Mouse (Mus musculus) liver, embryonic 14.5 days (tissue): ENCODE results near the gene G6pc3. TPM values are rescaled to one million over a fixed set of nuclear protein-coding genes. Genes with fewer than 3 reads are reported as not detected.

Source experiments
- ATAC-seq: fragments of 200-750 bp; cut with Nextera tagmentation; 2 replicates; pipeline ENCODE4 v1.8.0; 2017; ENCODE audit warnings: moderate number of reproducible peaks, mild to moderate bottlenecking, moderate library complexity; ENCODE audit not compliant: insufficient read depth
- DNase-seq, 3 experiments: peaks; one replicate each; pipeline ENCODE4 v3.0.0-alpha.2; 2012 to 2013; ENCODE audit warnings: low read depth in 3 of 3, low spot score in 3 of 3
- H3K27ac ChIP-seq: fragments of 300-500 bp; sonication (generic); 2 replicates; pipeline ENCODE4 v1.5.1; 2014; ENCODE audit warnings: moderate library complexity, mild to moderate bottlenecking, control low read depth, inconsistent platforms
- H3K27me3 ChIP-seq: fragments of 300-500 bp; sonication (generic); 2 replicates; pipeline ENCODE4 v1.6.1; 2014; ENCODE audit warnings: mild to moderate bottlenecking, low read length, moderate library complexity; ENCODE audit not compliant: control insufficient read depth, insufficient read depth
- H3K36me3 ChIP-seq: fragments of 300-500 bp; sonication (generic); replicated peaks from 2 replicates; pipeline ENCODE4 v1.6.1; 2014; ENCODE audit warnings: low read depth; ENCODE audit not compliant: control insufficient read depth, insufficient read depth
- H3K4me1 ChIP-seq, 2 experiments: fragments of 200-500 bp in 1 of 2; fragments of 300-500 bp in 1 of 2; sonication (generic) in 1 of 2; replicated peaks; 2 replicates each; pipeline ENCODE4 v1.6.1; 2012 to 2014; ENCODE audit warnings: antibody characterized with exemption in 1 of 2, inconsistent platforms in 1 of 2, low read length in 1 of 2; ENCODE audit not compliant: control insufficient read depth in 2 of 2, insufficient read depth in 2 of 2
- H3K4me2 ChIP-seq: fragments of 300-500 bp; sonication (generic); 2 replicates; pipeline ENCODE4 v1.6.1; 2014; ENCODE audit warnings: low read depth, mild to moderate bottlenecking, control low read depth, moderate library complexity
- H3K4me3 ChIP-seq, 2 experiments: fragments of 200-500 bp in 1 of 2; fragments of 300-500 bp in 1 of 2; sonication (generic) in 1 of 2; 2 replicates each; pipeline ENCODE4 v1.5.1; 2012 to 2014; ENCODE audit warnings: low read depth in 2 of 2, low read length in 2 of 2, mild to moderate bottlenecking in 2 of 2, control low read depth in 1 of 2, inconsistent platforms in 1 of 2, moderate library complexity in 1 of 2; ENCODE audit not compliant: insufficient read depth in 1 of 2
- H3K9ac ChIP-seq: fragments of 300-500 bp; sonication (generic); replicated peaks from 2 replicates; pipeline ENCODE4 v1.6.1; 2014; ENCODE audit warnings: mild to moderate bottlenecking, control low read depth, moderate library complexity
- H3K9me3 ChIP-seq: fragments of 300-500 bp; sonication (generic); 2 replicates; pipeline ENCODE4 v1.6.1; 2016; ENCODE audit warnings: low read length, mixed read lengths; ENCODE audit not compliant: control insufficient read depth
- CTCF ChIP-seq: IDR thresholded peaks from 2 replicates; pipeline ENCODE4 v1.5.1; 2016; ENCODE audit warnings: antibody characterized with exemption, low read depth, control low read depth
- EP300 ChIP-seq: IDR thresholded peaks from 2 replicates; pipeline ENCODE4 v1.6.1; 2016; ENCODE audit warnings: antibody characterized with exemption, low read depth
- WGBS: fragments of 180-500 bp; shearing (Covaris S2); extraction: QIAGEN DNeasy Blood & Tissue Kit; methylation state at CpG from one replicate; pipeline ENCODE4 v1.1.7; 2014; ENCODE audit not compliant: insufficient replicate concordance; 5-methylcytosine and 5-hydroxymethylcytosine counted together
- polyA plus RNA-seq, 2 experiments: library from polyadenylated mRNA; depleted of rRNA in 1 of 2; stranded (reverse) in 1 of 2; unstranded in 1 of 2; fragments of >200 nt; fragmentation: Nextera tagmentation in 1 of 2; extraction: Ambion mirVana in 1 of 2; gene quantifications; 2 replicates each; pipeline versions ENCODE4 v1.2.1 to v1.2.3; 2012 to 2014

The G6pc3 gene
- polyA plus RNA-seq, 2 experiments: 7.3 to 12.6 TPM

GRCm38 (mm10) chr11:102207825-102208777 is 18.7 kb downstream of the G6pc3 start:
- Histone ChIP-seq H3K4me1 (peaks cover 0 to 20% of the 10 kb centered on the region in 2 experiments; a peak in 3 of 4 replicates), H3K4me3 (no peak overlapping the region), H3K36me3 (no peaks in the 10 kb centered on the region), H3K9me3 (no peaks in the 10 kb centered on the region), H3K27me3 (no peaks in the 10 kb centered on the region), H3K4me2 (no peak overlapping the region), H3K9ac (no peak overlapping the region), H3K27ac (no peak overlapping the region)
- no peak for TF ChIP-seq EP300
- TF ChIP-seq CTCF: no peak
- DNase-seq: no peak
- ATAC-seq: no peak
- WGBS: 35% methylated on average over 11 of the region's 11 CpGs

GRCm38 (mm10) chr11:102208846-102209245 is 19.4 kb downstream of the G6pc3 start:
- Histone ChIP-seq H3K4me1 (peaks cover 0 to 22% of the 10 kb centered on the region in 2 experiments; a peak in 3 of 4 replicates), H3K4me2 (no peak overlapping the region), H3K4me3 (no peak overlapping the region), H3K9me3 (no peaks in the 10 kb centered on the region), H3K9ac (no peak overlapping the region), H3K27ac (no peak overlapping the region), H3K36me3 (no peaks in the 10 kb centered on the region), H3K27me3 (no peaks in the 10 kb centered on the region)
- TF ChIP-seq CTCF: no peak
- no peak for TF ChIP-seq EP300
- WGBS: 29% methylated on average over 4 of the region's 4 CpGs
- DNase-seq (no peak), ATAC-seq (peak; percentile 6; the same call in 1 of the 2 replicates)

GRCm38 (mm10) chr11:102209742-102210141 is 20.3 kb downstream of the G6pc3 start:
- H3K36me3 ChIP-seq: no peaks in the 10 kb centered on the region
- no peak overlapping the region for H3K4me3 ChIP-seq
- H3K27ac ChIP-seq: no peak overlapping the region
- peak; percentile 84 for TF ChIP-seq CTCF
- no peak for TF ChIP-seq EP300
- no peak overlapping the region for H3K4me2 ChIP-seq
- H3K4me1 ChIP-seq: peaks cover 0 to 24% of the 10 kb centered on the region in 2 experiments; a peak in 3 of 4 replicates
- H3K9ac ChIP-seq: no peak overlapping the region
- DNase-seq (no peak), ATAC-seq (no peak)
- H3K9me3 ChIP-seq: no peaks in the 10 kb centered on the region
- 20% methylated on average over 2 of the region's 2 CpGs for WGBS
- no peaks in the 10 kb centered on the region for H3K27me3 ChIP-seq

GRCm38 (mm10) chr11:102210185-102210584 is 20.8 kb downstream of the G6pc3 start:
- no peaks in the 10 kb centered on the region for H3K9me3 ChIP-seq
- H3K9ac ChIP-seq: no peak overlapping the region
- 41% methylated on average over 3 of the region's 3 CpGs for WGBS
- no peaks in the 10 kb centered on the region for H3K27me3 ChIP-seq
- H3K4me1 ChIP-seq: peaks cover 0 to 29% of the 10 kb centered on the region in 2 experiments; a peak in 3 of 4 replicates
- H3K4me2 ChIP-seq: no peak overlapping the region
- H3K4me3 ChIP-seq: no peak overlapping the region
- no peaks in the 10 kb centered on the region for H3K36me3 ChIP-seq
- H3K27ac ChIP-seq: no peak overlapping the region
- no peak for TF ChIP-seq EP300
- TF ChIP-seq CTCF: no peak
- DNase-seq (no peak), ATAC-seq (no peak)

GRCm38 (mm10) chr11:102211011-102211410 is 21.6 kb downstream of the G6pc3 start:
- Histone ChIP-seq H3K36me3 (no peaks in the 10 kb centered on the region), H3K9ac (no peak overlapping the region), H3K27ac (no peak overlapping the region), H3K27me3 (no peaks in the 10 kb centered on the region), H3K4me3 (no peak overlapping the region), H3K9me3 (no peaks in the 10 kb centered on the region), H3K4me1 (peaks cover 0 to 34% of the 10 kb centered on the region in 2 experiments; a peak in 3 of 4 replicates), H3K4me2 (no peak overlapping the region)
- no peak for TF ChIP-seq EP300
- no peak for TF ChIP-seq CTCF
- DNase-seq (no peak), ATAC-seq (no peak)
- 47% methylated on average over 5 of the region's 5 CpGs for WGBS
